Mouse (Mus musculus) inflammation-experienced regulatory T-cells, adult 6 months (primary cell): ENCODE results near the gene Hist1h2ai. TPM values are rescaled to one million over a fixed set of nuclear protein-coding genes. Genes with fewer than 3 reads are reported as not detected.

Experiments used
- polyA plus RNA-seq, 3 experiments: library from polyadenylated mRNA; unstranded; fragments of 100-300 nt; shearing (Covaris generic); gene quantifications; one replicate each; pipeline ENCODE4 v1.2.1; 2017

Gene Hist1h2ai
- polyA plus RNA-seq, 3 experiments from 2014 or later = 25.0 TPM; not detected in 2

Other genes starting within 250 kb of the Hist1h2ai start
- gene Nkapl, start 247.9 kb upstream of the Hist1h2ai start, polyA plus RNA-seq = under 1 TPM in 1 of 3 experiments, not detected in 2; 0.62 TPM
- gene Zkscan4, start 237.5 kb upstream of the Hist1h2ai start, polyA plus RNA-seq = not detected
- not detected for gene Gm10065, start 237.0 kb upstream of the Hist1h2ai start, polyA plus RNA-seq
- under 1 TPM in 1 of 3 experiments, not detected in 2; 0.17 TPM for gene AK157302, start 221.2 kb upstream of the Hist1h2ai start, polyA plus RNA-seq
- 10 to 100 TPM in 2 of 3 experiments, 1 to 10 TPM in 1; 5.4 to 41.4 (median 31.6) TPM for gene Gm11273, start 215.0 kb upstream of the Hist1h2ai start, polyA plus RNA-seq
- gene Zkscan8, start 185.3 kb upstream of the Hist1h2ai start, polyA plus RNA-seq = 1 to 10 TPM; 5.8 to 8.7 (median 5.9) TPM
- gene Olfr1366, start 173.6 kb upstream of the Hist1h2ai start, polyA plus RNA-seq = not detected
- gene Olfr1535, start 156.5 kb upstream of the Hist1h2ai start, polyA plus RNA-seq = under 1 TPM in 2 of 3 experiments, not detected in 1; 0.11 to 0.19 TPM
- not detected for gene Olfr1364, start 134.7 kb upstream of the Hist1h2ai start, polyA plus RNA-seq
- gene Olfr1362, start 102.4 kb upstream of the Hist1h2ai start, polyA plus RNA-seq = not detected
- not detected for gene Olfr11, start 73.9 kb upstream of the Hist1h2ai start, polyA plus RNA-seq
- gene Olfr1361, start 53.0 kb upstream of the Hist1h2ai start, polyA plus RNA-seq = not detected
- not detected for gene Olfr1360, start 39.0 kb upstream of the Hist1h2ai start, polyA plus RNA-seq
- not detected for gene Olfr1359, start 18.3 kb upstream of the Hist1h2ai start, polyA plus RNA-seq
- gene Hist1h2bl, start 279 bp upstream of the Hist1h2ai start, polyA plus RNA-seq = not detected
- gene Hist1h3h, start 1.2 kb downstream of the Hist1h2ai start, polyA plus RNA-seq = 1 to 10 TPM in 1 of 3 experiments, not detected in 2; 4.9 TPM
- gene Hist1h2bm, start 5.6 kb downstream of the Hist1h2ai start, polyA plus RNA-seq = 1 to 10 TPM in 2 of 3 experiments, not detected in 1; 1.6 to 4.7 TPM
- not detected for gene Hist1h4j, start 18.6 kb downstream of the Hist1h2ai start, polyA plus RNA-seq
- gene Hist1h4k, start 34.1 kb downstream of the Hist1h2ai start, polyA plus RNA-seq = 10 to 100 TPM in 1 of 3 experiments, 1 to 10 TPM in 2; 1.5 to 15.3 (median 8.0) TPM
- gene Hist1h2ak, start 37.4 kb downstream of the Hist1h2ai start, polyA plus RNA-seq = 1 to 10 TPM in 1 of 3 experiments, not detected in 2; 6.2 TPM
- 1 to 10 TPM in 2 of 3 experiments, not detected in 1; 1.8 to 3.0 TPM for gene Hist1h2bn, start 37.7 kb downstream of the Hist1h2ai start, polyA plus RNA-seq
- gene Hist1h1b, start 64.2 kb downstream of the Hist1h2ai start, polyA plus RNA-seq = 10 to 100 TPM in 1 of 3 experiments, 1 to 10 TPM in 2; 3.0 to 89.4 (median 8.5) TPM
- gene Hist1h3i, start 66.9 kb downstream of the Hist1h2ai start, polyA plus RNA-seq = 1 to 10 TPM in 2 of 3 experiments, not detected in 1; 3.1 to 3.4 TPM
- gene Hist1h2an, start 70.8 kb downstream of the Hist1h2ai start, polyA plus RNA-seq = 1 to 10 TPM in 1 of 3 experiments, not detected in 2; 3.5 TPM
- gene Hist1h2bp, start 71.0 kb downstream of the Hist1h2ai start, polyA plus RNA-seq = 1 to 10 TPM; 1.6 to 3.6 (median 3.0) TPM
- gene Hist1h2bq, start 93.8 kb downstream of the Hist1h2ai start, polyA plus RNA-seq = 10 to 100 TPM in 1 of 3 experiments, 1 to 10 TPM in 1, not detected in 1; 6.1 to 12.5 TPM
- gene Hist1h2ao, start 94.0 kb downstream of the Hist1h2ai start, polyA plus RNA-seq = 10 to 100 TPM in 1 of 3 experiments, 1 to 10 TPM in 1, not detected in 1; 2.4 to 11.2 TPM
- gene Hist1h4m, start 95.3 kb downstream of the Hist1h2ai start, polyA plus RNA-seq = 10 to 100 TPM in 1 of 3 experiments, 1 to 10 TPM in 2; 5.8 to 17.9 (median 8.9) TPM
- gene Hist1h4n, start 115.8 kb downstream of the Hist1h2ai start, polyA plus RNA-seq = 1 to 10 TPM in 2 of 3 experiments, not detected in 1; 6.5 to 9.3 TPM
- gene Hist1h2ap, start 117.1 kb downstream of the Hist1h2ai start, polyA plus RNA-seq = 100 to 1,000 TPM in 1 of 3 experiments, 10 to 100 TPM in 2; 58.0 to 576 (median 60.6) TPM
- gene Hist1h2br, start 117.3 kb downstream of the Hist1h2ai start, polyA plus RNA-seq = 10 to 100 TPM in 1 of 3 experiments, 1 to 10 TPM in 1, not detected in 1; 6.1 to 12.2 TPM
- gene Zfp184, start 228.7 kb downstream of the Hist1h2ai start, polyA plus RNA-seq = not detected